Mouse (Mus musculus) thymus, postnatal 0 days (tissue): Measurements from ENCODE around the gene Dnajc10. TPM values are rescaled to one million over a fixed set of nuclear protein-coding genes. Genes with fewer than 3 reads are reported as not detected.

ENCODE experiments used
- DNase-seq: peaks from one replicate; pipeline ENCODE4 v3.0.0-alpha.2; 2015; ENCODE audit warnings: low spot score
- polyA plus RNA-seq: library from polyadenylated mRNA; unstranded; fragments of >200 nt; fragmentation: Nextera tagmentation; extraction: Ambion mirVana; gene quantifications from 2 replicates; pipeline ENCODE4 v1.2.1, GENCODE M21; 2015

The Dnajc10 gene
- polyA plus RNA-seq = 45.4 and 47.5 TPM in 2 replicates

DNA sequence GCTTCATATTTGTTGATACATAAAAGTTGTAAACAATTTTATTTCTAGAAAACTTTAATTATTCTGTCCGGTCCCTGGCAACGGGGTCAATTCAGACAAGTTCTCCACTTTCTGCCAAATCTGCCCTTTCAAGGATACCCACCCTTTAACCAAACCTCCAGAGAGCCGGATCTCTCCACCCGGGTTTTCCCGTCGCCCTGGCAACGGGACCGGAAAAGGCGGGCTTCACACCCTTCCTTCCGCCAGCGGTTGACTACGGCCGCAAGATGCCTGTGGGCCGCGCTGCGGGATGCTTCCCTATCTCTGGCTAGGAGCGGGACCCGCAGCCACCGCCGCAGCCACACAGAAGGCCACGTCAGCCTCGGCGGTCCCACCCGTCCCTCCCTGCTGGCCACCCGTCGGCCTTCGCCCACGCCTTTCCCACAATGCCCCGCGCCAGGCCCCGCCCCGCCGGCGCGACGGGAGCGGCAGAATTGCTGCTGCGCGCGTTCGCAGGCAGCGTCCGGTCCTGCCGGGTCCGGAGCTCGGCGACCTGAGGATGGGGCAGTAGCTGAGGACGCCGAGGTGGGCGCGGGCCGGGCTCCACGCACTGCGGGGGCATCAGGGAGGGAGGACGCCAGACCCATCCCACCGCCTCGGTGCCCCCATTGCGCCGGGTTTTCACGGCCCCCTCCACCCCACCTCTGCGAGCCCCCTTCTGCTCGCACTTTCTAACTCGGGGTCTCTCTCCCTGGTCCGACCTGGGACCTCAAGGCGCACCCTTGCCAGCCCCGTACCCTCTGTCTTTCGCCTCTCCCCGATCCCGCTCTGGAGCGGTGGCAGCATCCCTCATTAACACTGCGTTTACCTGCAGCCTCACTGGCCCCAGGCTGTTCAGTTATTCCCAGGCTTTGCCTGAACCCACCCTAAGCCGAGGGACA lies at the start of gene Dnajc10:
Gene Dnajc10, plus strand, starts transcription at position 225 of the 920 bp plus-strand sequence.
- DNase-seq = peak; percentile 89

DNA sequence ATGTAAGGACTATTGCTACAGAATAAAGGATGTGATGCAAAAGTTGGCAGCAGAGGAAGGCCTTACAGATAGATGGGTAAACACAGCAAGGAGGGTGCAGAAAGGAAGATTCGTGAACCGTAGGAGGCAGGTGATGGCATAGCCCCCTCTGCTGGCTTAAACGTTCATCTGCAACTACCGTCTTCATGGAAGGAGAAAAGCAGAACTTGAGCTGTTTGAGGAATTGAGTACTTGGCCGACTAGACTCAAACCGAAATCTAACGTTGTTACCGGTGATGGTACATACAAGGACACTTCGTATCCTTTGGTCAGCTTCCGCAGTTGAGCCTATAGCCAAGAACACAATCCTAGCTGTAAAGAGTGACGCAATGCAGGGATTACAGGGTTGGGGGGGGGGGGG lies 48.4 kb upstream of the Dnajc10 start:
- DNase-seq = peak; percentile 51

DNA sequence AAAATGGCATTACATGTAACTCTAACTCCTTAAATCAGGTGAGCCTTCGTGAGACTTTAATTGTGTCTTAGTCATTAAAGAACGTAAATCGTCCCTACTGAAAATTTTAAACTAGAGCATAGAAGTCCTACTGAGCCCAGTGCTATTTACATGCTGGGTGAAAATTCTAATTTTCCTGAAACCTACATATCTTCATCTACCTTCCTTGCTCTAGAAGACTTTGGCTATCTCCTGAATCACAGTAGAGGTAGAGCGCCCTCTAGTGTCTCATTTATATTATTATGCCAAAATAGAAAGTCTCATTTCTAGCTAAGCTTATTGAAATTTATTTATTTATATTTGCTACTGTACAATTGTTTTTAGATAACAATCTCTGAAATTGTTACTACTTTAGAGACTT lies 47.2 kb upstream of the Dnajc10 start:
- peak; percentile 34 for DNase-seq

DNA sequence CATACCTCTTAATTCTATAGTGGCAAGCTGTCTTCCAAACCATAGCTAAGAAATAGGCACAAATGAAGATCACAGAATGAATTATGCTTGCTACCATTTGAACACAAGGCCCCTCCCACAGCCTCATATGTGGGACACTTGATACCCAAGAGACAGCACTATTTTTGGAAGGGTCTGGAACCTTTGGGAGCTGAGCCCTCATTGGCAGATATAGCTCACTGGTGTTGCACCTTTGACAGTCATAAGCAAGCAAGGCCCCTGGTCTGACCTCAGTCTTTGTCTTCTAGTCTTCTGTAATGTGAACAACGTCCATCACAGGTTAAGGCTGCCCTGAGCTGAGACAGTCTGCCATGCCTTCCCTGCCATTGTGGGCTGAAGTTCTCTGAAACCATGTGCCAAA lies 43.8 kb upstream of the Dnajc10 start:
- no peak for DNase-seq

DNA sequence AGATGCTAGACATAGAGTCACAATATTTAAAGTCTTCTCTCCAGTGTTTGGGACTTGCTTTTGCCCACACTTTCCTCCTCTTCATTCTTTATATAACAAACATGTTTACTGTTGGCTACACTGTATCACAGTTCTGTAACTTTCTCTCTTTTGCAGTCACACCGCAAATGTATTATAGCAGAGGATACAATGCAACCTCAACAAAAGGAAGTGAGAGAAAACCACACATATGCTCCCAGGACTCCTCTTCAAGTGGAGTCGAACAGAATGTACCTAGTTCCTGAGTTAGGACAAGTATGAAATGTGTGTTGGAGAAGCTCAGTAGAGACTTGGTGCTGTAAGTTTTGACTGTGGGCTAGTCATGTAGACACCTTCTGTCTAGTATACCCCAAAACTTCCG lies 42.2 kb upstream of the Dnajc10 start:
- DNase-seq = no peak

DNA sequence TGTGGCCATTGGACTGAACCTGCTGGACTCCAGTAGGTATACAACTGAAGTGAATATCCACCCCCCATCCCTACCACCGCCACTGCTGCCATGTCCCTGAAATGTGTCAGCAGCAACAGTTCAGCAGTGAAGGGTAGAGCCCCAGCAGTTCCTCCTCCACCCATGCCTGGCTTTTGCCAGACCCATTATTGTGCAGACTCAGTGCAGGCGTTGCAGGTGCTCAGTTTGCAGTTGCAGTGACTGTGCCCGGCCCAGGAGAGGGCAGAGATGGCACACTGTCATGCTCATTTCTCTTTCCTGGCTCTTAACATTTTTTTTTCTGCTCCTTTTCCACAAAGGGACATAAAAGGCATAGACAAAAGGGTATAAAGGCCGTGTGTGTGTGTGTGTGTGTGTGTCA lies 41.5 kb upstream of the Dnajc10 start:
- DNase-seq = no peak

DNA sequence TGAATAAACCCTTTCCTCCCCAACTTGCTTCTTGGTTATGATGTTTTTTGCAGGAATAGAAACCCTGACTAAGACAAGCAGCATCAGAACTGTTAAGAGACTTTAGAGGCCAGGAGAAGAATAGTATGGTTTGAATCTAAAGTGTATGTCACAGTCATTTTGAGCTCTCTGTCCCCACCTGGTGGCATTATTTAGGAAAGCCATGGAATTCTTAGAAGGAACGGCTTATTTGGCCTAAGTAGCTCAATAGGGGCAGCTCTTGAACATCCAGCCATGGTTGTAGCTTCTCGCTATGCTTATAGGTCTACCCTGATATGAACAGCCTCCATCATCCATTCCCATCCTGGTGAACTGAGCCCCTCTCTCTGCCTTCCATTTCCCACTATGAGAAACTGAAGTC lies 40.1 kb upstream of the Dnajc10 start:
- DNase-seq = peak; percentile 14

DNA sequence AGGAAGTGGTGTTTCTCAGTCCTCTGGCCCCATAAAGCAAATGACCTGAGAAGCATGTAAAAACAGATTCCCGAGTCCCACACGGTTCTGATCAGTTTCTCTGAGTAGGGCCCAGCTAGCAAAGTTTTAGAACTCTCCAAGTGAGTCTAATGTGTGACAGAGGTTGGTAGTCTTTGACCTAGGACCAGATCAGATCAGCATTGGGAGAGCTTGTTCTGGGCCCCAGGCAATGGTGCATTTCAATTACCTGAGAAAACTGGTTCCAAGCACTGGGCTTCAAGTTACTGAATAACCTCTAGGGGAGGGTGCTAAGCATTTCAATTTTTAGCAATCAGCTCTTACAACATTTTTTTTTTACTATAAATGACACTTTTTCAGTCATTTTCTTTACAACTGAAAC lies 33.1 kb upstream of the Dnajc10 start:
- no peak for DNase-seq

DNA sequence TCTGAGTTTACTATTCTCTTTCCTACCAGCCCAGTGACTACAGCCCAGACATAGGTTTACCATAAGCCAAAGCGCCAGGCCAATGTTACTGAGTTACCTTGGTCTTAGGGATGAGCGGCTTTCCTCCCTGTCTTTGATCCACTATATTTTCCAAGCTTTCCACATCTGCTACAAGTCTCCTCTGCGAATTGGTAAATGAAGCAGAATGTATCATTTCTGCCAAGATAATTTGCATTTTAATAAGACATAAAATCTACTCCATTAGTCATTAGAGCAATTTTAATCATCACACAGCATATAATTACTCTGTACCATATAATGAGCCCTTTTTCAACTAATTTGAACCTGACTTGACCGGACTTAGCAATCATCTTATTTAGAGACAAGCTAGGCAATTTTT lies 28.9 kb upstream of the Dnajc10 start:
- no peak for DNase-seq

DNA sequence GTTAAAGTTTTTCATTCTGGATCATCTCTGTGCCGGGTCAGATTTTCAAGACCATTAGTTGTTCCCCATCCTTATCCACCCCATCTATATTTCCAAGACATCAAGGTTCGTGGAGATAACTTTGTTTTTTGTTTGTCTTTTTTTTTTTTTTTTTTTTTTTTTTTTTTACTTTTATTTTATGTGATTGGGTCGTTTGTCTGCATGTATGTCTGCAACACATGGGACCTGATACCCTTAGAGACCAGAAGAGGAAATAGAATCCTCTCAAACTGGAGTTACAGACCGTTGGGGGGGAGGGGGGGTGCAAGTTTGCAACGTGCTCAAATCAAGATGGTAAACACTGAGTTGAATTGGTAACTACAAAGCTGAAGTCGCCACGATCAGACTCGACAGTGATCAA lies 23.1 kb upstream of the Dnajc10 start, which contains the start of gene Prdx6b:
Gene Prdx6b, plus strand, starts transcription at position 301 of the 400 bp plus-strand sequence.
- no peak for DNase-seq

DNA sequence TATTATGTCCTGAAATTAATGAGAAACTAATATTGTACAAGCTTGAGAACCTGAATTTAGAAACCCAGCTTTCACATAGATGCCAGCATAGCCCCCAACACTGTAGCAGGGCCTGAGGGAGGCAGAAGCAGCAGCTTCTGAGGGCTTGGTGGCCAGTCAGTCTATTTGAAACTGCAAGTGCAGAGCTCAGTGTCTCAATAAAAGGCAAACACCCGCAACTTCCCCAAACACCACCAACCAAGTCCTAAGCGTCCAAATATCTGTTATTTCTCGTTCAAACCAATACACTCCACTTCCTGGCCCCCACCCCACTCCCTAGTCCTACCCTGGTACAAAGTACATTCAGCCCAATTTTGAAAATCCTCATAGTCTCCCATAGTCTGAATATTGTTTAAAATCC lies 16.9 kb upstream of the Dnajc10 start:
- no peak for DNase-seq

DNA sequence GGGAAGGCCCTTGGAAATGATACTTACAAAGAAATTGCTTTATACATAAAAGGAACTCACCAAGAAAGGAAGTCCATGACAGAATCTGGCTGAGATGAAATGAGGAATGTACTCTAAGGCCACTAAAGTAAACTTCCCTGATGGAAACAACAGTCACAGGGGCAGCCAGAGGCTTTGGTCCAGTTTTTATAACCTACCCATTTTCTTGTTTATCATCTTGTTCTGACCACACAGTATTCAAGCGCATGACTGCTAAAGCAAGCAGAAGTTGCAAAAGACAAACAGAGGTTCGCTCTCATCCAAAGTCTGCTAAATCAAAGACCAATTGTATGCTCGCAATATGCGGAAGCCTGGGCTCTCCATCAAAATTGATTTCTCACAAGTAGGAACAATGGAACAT lies 14.5 kb upstream of the Dnajc10 start:
- no peak for DNase-seq

DNA sequence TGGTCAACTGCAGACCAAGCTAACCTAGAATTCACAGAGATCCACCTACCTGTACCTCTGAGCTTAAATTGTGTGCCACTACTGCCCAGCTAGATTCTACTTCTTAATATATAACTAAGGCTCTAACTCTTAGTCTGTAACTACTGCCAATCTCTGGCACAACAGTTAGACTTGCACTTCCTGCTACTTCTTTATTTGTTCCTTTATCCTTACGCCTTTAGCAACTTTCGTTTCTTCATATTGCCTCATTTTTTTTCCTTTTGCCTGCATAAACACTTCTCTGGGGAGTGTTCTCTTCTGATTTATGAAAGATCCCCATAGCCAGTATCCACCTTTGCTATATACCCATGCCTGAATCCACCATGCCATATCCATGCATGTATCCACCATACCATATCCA lies 11.3 kb upstream of the Dnajc10 start:
- DNase-seq = no peak

DNA sequence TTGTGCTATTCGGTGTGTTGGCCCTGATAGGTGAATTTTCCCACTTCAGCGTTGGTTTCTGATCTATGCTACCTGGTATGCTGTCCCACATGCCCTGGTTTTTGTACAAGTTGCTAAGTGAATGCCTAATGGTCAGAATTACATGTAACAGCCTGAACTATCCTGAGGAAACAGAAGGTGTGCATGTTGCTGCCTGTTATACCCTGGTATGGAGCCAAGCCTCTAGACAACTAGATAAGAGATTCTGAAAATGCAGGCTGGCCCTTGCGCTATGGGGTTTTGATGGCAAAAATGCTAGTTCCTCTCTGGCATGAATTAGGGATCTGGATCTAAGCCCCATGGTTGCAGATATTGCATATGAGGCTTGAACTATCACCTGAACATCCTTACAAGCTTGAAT lies 7.6 kb upstream of the Dnajc10 start:
- DNase-seq = no peak

DNA sequence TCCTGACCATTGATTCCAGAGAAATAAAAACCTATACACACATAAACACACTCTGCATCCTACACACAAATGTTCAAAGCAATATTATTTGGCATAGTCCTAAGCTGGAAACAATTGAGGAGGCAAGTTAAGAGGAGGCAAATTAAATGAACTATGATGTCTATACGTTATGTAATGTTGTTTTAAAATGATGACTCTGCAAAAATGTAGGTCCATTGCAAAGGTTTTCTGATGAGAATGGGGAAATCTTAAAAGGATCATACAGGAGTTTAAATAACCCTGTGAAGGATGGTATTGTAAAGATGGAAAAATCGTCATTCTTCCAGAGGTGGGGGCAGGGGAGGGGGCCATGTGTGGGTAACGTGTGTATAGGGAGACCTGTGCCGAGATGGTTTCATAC lies 5.5 kb upstream of the Dnajc10 start:
- DNase-seq = no peak

DNA sequence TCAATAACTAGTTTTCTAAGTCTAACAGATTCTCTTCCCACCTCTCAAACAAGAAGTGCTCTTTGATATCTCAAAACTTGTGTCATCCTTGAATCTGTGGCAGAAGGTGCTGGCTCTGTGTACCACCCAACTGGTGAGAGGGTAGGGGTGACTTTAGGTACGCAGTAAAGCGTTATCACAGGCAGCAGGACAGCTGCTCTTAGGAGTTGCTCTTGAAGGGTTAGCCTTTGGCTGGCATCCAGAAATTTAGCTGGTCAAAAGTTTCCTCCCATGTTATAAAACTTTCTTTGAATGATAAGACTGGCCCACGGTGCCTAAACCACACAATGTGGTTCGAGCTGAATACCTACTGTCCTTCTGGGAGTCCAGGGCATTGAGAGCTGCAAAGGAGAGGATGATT lies 4.5 kb upstream of the Dnajc10 start:
- no peak for DNase-seq

DNA sequence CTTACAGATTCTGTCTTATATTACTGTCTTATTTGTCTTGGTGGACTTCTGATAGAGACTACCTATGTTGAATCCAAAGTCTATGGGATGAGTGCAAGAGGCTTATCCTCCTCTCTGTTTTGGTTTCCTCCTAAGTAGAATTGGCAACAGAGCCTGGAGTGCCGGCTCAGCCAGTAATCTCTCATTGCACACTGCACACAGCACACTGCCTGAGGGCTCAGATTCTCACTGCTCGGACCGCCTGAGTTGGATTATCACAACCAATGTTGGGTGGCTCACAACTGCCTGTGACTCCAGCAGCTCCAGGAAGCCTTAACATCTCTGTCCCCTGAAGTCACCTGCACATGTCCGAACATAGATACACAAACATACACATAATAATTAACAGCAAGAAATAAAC lies 3.9 kb upstream of the Dnajc10 start:
- no peak for DNase-seq

DNA sequence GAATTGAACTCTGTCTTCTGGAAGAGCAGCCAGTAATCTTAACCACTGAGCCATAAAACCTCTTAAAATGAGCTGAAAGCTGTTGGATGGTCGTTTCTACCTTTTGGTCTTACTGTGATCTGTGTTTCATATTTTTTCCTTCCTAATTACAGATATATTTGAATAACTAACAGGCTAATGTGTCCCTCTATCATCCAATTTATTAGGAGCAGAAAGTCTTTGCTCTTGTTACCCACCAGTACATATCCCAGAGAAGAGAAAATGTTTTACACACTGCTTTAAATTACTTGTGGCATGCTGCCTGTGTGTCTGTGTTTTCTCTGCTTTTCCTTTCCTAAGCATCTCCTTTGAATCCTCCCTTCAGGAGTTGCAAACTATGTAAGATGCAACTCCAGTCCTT lies 1.1 kb upstream of the Dnajc10 start:
- DNase-seq = no peak

DNA sequence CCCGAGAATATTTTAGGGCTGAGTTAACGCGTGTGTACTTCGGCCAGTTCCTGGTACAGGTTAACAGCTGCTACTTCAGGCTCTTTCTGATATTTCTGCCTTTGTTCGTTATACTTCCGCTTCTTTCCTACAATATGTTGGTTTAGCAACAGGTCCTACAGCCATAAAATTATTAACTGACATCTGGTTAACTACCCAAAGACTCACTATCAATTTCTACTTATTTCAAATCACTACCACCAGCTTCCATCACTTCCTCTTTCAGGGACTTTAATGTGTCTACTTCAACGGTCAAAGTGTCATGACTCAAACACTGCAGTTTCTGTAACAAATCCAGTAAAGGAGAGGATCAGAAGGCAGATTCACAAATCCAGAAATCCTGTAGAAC lies 418 bp upstream of the Dnajc10 start:
- no peak for DNase-seq

DNA sequence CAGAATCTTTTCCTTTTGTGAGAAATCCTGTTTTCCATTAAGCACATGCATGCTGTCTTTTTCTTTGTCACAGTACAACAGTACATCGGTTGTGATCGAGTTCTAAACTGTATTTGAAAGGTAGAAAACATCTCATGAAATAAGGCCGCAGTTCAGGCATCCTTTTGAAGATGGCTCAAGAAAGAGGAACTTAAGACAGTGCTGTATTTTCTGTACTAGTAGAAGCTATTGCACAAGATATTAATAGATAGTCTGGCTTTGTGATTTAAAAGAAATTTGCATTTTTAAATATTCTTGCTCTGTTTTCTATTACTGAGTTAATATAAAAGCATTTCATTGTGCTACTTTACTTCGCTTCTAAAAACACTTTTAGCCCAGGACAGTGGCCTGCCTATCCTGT lies 7.6 kb downstream of the Dnajc10 start:
- no peak for DNase-seq

DNA sequence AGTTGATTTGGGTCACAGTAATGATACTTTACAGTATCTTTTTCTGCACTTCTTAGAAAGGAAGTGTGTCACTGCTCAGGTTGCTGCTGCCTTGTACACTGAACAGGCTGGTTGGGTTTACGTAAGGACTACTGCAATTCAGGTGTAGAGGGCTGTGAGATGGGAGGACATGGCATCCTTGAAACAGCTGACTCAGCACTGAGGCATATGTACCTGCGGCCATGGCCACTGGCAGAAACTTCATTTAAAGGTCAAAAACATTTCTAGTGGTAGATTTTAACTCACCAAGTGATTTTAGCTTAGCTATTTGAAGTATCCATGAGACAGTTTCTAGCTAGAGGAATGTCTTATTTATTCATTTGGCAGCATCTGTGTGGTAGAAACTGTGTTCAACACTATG lies 10.5 kb downstream of the Dnajc10 start:
- no peak for DNase-seq

DNA sequence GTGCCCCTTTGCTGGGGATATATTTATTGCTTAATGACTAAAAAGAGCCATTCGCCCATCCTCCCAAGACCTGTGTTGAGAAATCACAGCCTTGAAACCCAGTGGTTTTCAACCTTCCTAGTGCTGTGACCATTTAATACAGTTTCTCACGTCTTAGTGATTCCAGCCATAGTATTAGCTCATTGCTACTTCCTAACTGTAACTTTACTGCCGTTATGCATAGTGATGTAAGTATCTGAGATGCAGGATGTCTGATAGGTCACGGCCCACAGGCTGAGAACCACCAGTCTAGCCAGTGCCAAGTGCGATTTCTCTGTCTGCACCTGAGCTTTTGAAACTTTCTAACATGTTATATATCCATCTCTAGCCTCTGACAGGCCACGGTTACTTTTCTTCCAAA lies 12.0 kb downstream of the Dnajc10 start:
- no peak for DNase-seq

DNA sequence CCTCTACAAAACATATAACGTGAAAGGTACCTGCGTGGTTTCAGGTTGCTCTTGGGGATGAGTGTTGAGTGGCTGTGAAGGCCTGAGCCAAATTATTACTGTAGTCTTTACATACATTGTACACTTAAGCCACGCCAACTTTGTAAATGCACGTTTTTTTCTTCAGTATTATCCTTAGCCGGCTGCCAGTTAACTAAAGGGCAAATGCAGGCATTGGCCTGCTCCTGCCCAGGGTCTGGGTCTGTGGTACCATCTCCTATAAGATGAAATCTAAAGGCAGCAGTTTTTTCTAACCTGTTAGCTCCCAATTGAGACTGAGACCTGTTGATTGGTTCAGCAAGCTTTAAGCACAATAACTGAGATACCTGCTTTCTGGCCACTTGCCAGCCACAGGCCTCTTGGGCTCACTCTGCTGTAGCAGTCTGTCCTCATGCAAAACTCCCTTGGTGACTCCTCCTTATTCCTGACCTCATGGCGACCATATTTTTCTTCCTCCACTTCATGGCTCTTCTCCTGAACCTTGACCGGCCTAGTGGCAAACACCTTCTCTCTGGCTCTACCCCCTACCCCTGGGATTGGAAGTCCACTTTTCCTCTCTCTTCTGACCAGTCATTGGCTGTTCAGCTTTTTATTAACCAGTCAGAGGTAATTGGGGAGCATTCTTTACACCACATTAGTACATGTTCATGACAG lies 13.8 kb downstream of the Dnajc10 start:
- no peak for DNase-seq
